Mouse (Mus musculus): Measurements from ENCODE around the gene Notch2. TPM values are rescaled to one million over a fixed set of nuclear protein-coding genes. Genes with fewer than 3 reads are reported as not detected.

Gene Notch2
- total RNA-seq (2021): 52.3 and 80.9 TPM in 2 replicates
- long read RNA-seq, partial matches to known transcripts: 0 of 3 reads
- long read RNA-seq, other reads (novel, unspliced or antisense): 3 of 3 reads

DNA sequence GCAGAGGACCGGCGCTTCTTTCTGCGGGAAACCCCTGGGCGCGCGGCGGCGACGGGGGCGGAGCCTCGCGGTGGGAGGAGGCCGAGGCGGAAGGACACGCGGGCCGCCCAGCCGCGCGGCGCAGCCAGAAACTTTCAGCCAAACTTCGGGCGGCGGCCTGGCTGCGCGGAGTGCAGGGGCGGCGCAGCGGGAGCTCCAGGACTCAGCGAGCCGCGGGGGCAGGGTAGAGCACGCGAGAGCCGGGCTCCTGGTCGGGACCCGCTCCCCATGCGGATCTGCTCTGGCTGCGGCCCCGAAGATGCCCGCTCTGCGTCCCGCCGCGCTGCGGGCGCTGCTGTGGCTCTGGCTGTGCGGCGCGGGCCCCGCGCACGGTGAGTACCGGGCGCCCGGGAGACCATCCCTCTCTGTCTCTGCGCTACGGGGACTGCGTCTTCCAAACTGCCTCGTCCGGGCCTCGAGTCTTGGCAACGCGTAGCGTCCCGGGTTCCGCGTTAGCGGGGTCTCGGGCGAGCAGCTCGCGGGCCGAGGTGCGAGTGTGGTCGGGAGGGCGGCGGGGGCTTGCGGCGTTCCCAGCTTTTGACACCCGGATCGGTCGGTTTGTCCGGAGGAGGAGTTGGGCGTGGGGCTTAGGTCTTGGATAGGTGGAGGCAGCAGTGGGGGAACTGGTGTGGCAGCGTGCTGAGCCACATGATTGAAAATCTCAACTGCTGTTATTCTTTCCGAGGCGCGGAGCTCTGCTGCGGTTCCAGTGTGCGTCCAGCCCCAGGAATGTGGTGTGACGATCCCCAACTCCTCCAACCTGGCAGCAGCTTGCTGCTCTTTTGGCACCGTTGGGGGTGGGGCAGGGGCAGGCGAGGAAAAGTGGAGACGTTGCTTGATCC lies at the start of gene Notch2:
Gene Notch2 (plus strand): TSS at position 127 of the 881 bp plus-strand sequence.
- DNase-seq: peak; percentile 96

- DNase-seq: no peak
Observed at GRCm38 (mm10) chr3:97964878-97965353, 48.4 kb upstream of the Notch2 start.

DNA sequence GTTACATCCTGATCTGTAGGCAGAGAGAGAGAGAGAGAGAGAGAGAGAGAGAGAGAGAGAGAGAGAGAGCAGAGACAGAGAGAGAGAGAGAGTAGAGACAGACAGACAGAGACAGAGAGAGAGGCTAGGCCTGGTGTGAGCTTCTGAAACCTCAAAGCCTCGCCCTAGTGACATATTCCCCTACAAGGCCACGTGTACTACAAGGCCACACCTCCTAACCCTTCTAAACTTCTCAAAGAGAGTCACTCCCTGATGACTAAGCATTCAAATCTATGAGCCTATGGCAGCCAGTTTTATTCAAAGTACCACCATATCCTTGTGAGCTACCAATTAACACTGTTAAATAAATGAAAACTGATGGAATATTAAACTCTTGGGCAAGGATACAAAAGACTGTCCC lies 45.7 kb upstream of the Notch2 start:
- no peak for DNase-seq

DNA sequence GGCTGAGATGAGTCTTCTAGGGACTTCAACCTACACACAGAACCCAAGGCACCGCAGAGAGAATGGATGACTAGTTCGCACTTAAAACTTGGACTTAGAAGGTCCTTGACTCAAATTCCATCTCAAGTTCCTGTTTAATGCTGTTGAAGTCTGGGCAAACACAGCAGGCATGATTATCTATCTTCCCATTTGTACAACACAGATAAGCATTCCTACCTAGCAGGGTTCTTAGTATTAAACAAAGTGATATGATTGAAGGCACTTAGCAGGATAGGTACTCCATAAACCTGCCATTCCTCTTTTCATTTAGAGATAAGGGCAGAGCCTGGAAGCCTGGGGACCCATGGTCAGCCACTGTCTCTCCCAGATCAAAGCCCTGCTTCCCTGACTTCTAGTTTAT lies 45.1 kb upstream of the Notch2 start:
- no peak for DNase-seq

GRCm38 (mm10) chr3:97969019-97969418 lies 44.3 kb upstream of the Notch2 start:
- no peak for DNase-seq

GRCm38 (mm10) chr3:97971117-97971516 lies 42.2 kb upstream of the Notch2 start:
- DNase-seq: no peak

- DNase-seq: no peak
Observed at GRCm38 (mm10) chr3:97972200-97972599, 41.1 kb upstream of the Notch2 start.

- no peak for DNase-seq
Observed at GRCm38 (mm10) chr3:97972707-97973106, 40.6 kb upstream of the Notch2 start.

DNA sequence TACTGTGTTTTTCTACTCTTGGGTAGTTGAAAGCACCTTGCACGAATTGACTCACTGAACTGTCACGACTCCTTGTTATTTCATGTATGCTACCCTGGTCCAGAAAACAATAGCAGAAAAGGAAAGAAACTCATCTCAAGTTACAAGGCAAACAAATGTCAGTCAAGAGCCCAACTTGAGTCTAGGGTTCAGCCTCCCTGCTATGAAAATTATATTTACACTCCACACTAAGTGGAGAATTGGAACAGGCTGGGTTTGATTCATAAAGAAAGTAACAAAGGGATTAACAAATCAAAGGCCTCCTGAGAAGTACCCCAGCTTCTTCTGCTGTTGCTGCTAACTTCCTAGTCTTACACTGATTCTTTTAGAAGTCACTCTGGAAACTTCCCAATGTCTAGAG lies 40.0 kb upstream of the Notch2 start:
- no peak for DNase-seq

DNA sequence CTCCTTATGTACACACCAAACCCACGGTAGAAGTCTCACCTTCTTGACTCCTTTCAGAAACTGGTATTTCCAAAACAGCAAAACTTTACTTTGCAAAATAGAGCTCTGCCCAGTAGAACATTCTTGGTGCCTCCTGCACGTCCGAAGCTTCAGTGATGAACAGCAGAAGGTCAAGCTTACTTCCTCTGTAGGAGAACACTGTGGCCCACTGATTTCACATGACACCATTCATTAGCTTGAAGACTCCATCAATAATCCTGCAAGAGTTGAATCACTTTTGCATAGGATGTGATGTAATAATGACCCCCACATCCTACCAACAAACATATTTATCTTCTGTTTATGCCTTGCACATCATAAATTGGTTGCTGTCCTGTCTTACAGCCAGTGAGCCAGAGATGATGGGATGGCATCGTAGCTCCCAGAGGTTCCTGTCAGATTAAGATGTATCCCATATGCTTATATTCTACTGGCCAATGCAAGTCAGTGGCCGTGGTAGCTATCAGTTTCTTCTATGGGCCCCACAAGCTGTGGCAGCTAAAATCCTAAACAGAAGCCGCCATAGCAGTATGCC lies 39.0 kb upstream of the Notch2 start:
- DNase-seq: no peak

DNA sequence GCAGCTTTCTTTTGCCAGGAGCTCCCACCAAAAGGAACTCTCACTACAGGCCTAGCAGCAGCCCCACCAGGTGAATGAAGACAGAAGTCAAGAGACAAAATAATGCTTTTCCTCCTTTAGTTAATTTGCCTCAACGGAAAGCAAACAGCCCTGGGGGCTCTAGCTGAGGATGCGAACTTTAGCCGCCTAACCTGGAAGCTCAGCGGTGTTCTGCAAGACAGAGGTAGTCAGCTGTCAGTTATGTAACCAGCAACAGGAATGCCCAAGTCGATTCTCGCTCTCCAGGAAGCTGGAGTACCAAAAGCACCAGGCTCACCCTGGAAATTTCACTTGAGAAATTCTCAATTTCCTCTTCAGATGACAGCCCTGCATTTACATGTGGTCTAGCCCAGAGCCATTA lies 36.6 kb upstream of the Notch2 start:
- no peak for DNase-seq

GRCm38 (mm10) chr3:97978710-97979109 lies 34.6 kb upstream of the Notch2 start:
- DNase-seq: no peak

- DNase-seq: no peak
Observed at GRCm38 (mm10) chr3:97980683-97981327, 32.5 kb upstream of the Notch2 start.

- DNase-seq: no peak
Observed at GRCm38 (mm10) chr3:97981376-97981906, 31.9 kb upstream of the Notch2 start.

DNA sequence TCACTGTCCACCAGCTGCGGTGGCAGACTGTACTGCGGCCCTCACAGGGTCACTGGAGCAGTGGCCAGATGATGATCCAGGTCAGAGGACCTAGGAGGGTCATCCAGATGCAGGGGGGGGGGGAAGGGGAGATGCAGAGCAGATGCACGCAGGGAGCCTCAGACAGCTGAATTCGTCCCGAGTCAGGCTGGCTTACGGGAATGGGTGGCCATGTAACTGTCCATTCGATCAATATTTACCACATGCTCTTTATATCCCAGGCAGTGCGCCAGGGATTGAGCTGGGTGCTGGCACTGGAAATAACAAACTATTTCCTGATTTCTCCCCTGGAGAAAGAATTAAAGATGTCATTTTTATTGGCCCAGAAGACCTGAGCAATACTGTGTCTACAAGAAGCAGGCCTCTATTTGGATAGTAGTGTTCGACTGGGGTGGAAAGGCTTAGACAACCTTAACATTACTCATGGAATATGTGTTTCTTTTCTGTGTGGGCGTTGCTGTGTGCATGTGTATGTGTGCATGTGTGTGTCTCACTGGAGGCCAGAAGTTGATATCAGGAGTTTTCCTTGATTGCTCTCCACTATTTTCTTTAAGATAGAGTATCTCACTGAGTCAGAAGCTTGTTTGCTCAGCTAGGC lies 28.3 kb upstream of the Notch2 start:
- no peak for DNase-seq

DNA sequence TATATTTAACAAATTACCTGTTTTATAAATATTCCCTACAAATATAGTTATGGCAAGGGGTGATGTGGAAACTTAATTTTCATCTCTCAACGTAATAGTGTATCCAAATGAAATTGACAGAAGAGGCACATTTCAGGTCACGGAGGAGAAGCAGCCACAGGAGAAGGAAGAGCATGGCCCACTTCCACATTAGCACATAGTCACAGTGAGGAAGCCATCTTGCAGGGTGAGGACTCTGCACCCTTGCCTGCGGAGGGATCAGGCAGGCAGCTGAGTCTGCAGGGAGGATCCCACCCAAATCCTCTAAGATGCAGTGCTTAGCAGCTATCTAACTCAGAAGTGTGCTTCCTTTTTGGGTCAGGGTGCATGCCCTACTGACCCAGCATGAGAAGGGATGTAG lies 27.6 kb upstream of the Notch2 start:
- DNase-seq: no peak

- DNase-seq: no peak
Observed at GRCm38 (mm10) chr3:97987153-97987552, 26.2 kb upstream of the Notch2 start.

GRCm38 (mm10) chr3:97988756-97989155 lies 24.6 kb upstream of the Notch2 start:
- no peak for DNase-seq

GRCm38 (mm10) chr3:97990576-97990975 lies 22.8 kb upstream of the Notch2 start:
- DNase-seq: no peak

DNA sequence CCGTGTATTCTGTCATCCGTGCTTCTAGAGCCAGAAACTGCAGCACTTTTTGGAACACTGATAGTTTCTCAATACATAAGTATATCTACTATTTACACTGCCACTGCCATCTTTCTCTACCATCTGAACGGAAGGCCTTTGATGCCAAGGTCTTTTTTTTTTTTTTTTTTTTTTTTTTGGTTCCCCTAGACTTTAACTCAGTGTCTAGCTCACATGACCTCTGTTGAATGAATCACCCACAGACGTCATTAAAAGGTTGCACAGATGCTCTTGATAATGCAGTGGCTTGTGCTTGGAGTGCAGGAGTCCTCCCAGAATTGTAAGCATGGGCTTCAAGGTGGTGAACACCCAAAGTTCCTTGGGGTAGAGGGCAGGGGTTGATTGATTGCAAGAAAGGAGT lies 21.0 kb upstream of the Notch2 start:
- DNase-seq: no peak

GRCm38 (mm10) chr3:97993196-97993595 lies 20.1 kb upstream of the Notch2 start:
- DNase-seq: no peak

- no peak for DNase-seq
Observed at GRCm38 (mm10) chr3:97993920-97994545, 19.3 kb upstream of the Notch2 start.
